Mouse (Mus musculus) erythroblast, embryonic 14.5 days (primary cell): ENCODE measurements around the gene Lmntd2.

Experiments used
- GATA1 ChIP-seq: IDR thresholded peaks from 2 replicates; pipeline ENCODE4 v1.6.1; 2012; ENCODE audit warnings: low read length, inconsistent platforms, mixed read lengths
- TAL1 ChIP-seq: IDR thresholded peaks from 3 replicates; pipeline ENCODE4 v1.6.1; 2012; ENCODE audit warnings: low read length, inconsistent platforms, mixed read lengths

GRCm38 (mm10) chr7:141169866-141170265 is 44.0 kb downstream of the Lmntd2 start:
- TF ChIP-seq GATA1 (no peak), TAL1 (no peak)
